Mouse (Mus musculus): Measurements from ENCODE around the gene 1700113H08Rik. TPM values are rescaled to one million over a fixed set of nuclear protein-coding genes. Genes with fewer than 3 reads are reported as not detected.

The 1700113H08Rik gene
- total RNA-seq, 1 experiment: not detected

DNA sequence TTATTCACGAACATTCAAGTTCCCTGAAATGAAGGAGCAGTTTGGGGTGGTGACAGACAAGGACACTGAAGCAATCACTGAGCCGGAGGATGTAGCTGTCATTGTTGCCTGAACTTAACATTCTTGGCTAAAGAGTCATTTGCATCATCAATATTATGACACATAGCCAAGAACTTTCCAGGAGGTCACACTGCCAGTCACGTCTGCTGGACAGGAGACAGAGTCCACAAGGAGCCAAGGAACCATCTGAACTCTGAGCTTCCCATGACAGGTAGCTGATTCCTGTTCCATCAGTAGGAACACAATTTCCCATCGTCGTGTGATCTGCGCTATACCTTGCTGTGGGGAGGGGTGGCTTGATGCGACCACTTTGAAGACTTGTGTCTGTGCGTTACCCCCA is 25.1 kb upstream of the 1700113H08Rik start:
- Histone ChIP-seq H3K36me3 (ENCODE audit: control insufficient read depth, insufficient read depth, low read length, poor library complexity, severe bottlenecking) (no peaks in the 10 kb centered on the region), H3K9ac (ENCODE audit: insufficient read depth, low read depth, low read length, poor library complexity, severe bottlenecking) (no peak overlapping the region), H3K9me3 (ENCODE audit: control insufficient read depth, insufficient read depth, low read depth, low read length) (no peaks in the 10 kb centered on the region), H3K27ac (ENCODE audit: insufficient read depth, low read depth, low read length, poor library complexity, severe bottlenecking) (no peak overlapping the region), H3K4me1 (ENCODE audit: control insufficient read depth in 2 of 2, insufficient read depth in 2 of 2, low read length in 2 of 2, poor library complexity in 1 of 2) (no peaks in the 10 kb centered on the region), H3K4me3 (ENCODE audit: insufficient read depth in 1 of 2, low read depth in 1 of 2, low read length in 2 of 2, poor library complexity in 1 of 2, severe bottlenecking in 1 of 2) (no peak overlapping the region)
- no peak for DNase-seq (ENCODE audit: low read depth, low spot score)
- TF ChIP-seq ZC3H11A (IDR thresholded peaks at IDR 0.05; ENCODE audit: borderline replicate concordance, low read depth, low read length): no peak
- no peak for TF ChIP-seq MAFK (IDR thresholded peaks at IDR 0.05; ENCODE audit: insufficient read depth, low read depth, low read length)
- no peak for TF ChIP-seq CHD2 (IDR thresholded peaks at IDR 0.05; ENCODE audit: low read depth, low read length)
- TF ChIP-seq HCFC1 (IDR thresholded peaks at IDR 0.05; ENCODE audit: borderline replicate concordance, insufficient read depth, low read length): no peak
- TF ChIP-seq ZNF384 (IDR thresholded peaks at IDR 0.05; ENCODE audit: low read depth, low read length): no peak
- in situ Hi-C loops (cut with MboI; ENCODE audit: low sequenced_read_pairs in 2 of 2, unreplicated experiment in 2 of 2): loop anchor here (5.0 to 25.0 kb wide), 3 partner anchors 475 to 1280 kb away; partner anchors contain the start of gene Pah (in 1 of the 2)

DNA sequence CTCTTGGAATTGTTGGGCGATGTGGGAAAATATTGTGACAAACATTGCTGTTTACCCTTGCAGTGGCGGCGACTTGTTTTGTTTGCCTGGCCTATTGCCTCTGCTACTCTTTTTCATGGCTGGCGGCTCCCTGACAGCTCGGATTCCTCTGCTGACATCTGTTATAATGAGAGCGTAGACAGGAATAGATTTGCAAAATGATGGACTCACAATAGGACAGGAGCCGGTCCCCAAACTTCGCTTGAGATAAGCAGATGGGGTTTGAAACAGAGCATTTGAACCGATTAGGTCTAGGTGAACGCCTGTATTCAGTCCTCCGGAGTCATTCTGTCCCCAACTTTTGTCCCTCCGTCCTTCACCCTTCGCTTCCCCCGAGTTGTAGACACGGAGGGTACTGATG is 22.0 kb upstream of the 1700113H08Rik start:
- Histone ChIP-seq H3K9me3 (ENCODE audit: control insufficient read depth, insufficient read depth, low read depth, low read length) (no peaks in the 10 kb centered on the region), H3K36me3 (ENCODE audit: control insufficient read depth, insufficient read depth, low read length, poor library complexity, severe bottlenecking) (no peaks in the 10 kb centered on the region), H3K4me1 (ENCODE audit: control insufficient read depth in 2 of 2, insufficient read depth in 2 of 2, low read length in 2 of 2, poor library complexity in 1 of 2) (no peaks in the 10 kb centered on the region), H3K27ac (ENCODE audit: insufficient read depth, low read depth, low read length, poor library complexity, severe bottlenecking) (no peak overlapping the region), H3K9ac (ENCODE audit: insufficient read depth, low read depth, low read length, poor library complexity, severe bottlenecking) (no peak overlapping the region), H3K4me3 (ENCODE audit: insufficient read depth in 1 of 2, low read depth in 1 of 2, low read length in 2 of 2, poor library complexity in 1 of 2, severe bottlenecking in 1 of 2) (no peak overlapping the region)
- TF ChIP-seq ZNF384 (IDR thresholded peaks at IDR 0.05; ENCODE audit: low read depth, low read length) (no peak), MAFK (IDR thresholded peaks at IDR 0.05; ENCODE audit: insufficient read depth, low read depth, low read length) (no peak), ZC3H11A (IDR thresholded peaks at IDR 0.05; ENCODE audit: borderline replicate concordance, low read depth, low read length) (no peak), HCFC1 (IDR thresholded peaks at IDR 0.05; ENCODE audit: borderline replicate concordance, insufficient read depth, low read length) (no peak)
- DNase-seq (ENCODE audit: low read depth, low spot score): no peak
- in situ Hi-C loops (cut with MboI; ENCODE audit: low sequenced_read_pairs in 2 of 2, unreplicated experiment in 2 of 2): loop anchor here (25.0 kb wide), 2 partner anchors 476 to 1276 kb away; partner anchors contain the start of gene Pah (in 1 of the 2)

DNA sequence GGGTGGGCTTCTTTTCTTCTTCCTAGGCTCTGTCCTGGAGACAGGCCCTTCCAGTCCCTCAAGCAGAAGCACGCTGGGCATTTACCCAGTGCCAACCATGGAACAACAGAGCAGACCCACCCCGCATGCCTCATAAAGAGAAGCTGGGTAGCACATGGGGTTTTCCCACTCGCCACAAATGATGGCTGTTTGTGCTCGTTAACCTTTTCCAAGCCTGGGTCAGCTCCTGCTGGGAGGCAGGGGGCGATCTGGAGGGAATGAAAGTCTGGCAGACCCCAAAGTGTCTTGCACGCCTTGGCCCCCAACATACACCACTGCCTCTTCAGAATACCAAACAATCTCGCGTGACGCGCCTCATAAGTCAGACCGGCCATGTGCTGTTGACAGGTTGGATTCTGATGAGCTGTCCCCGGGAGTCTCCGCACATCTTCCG is 21.6 kb upstream of the 1700113H08Rik start:
- H3K36me3 ChIP-seq (ENCODE audit: control insufficient read depth, insufficient read depth, low read length, poor library complexity, severe bottlenecking): no peaks in the 10 kb centered on the region
- TF ChIP-seq CHD2 (IDR thresholded peaks at IDR 0.05; ENCODE audit: low read depth, low read length) (no peak), ZC3H11A (IDR thresholded peaks at IDR 0.05; ENCODE audit: borderline replicate concordance, low read depth, low read length) (no peak), MAFK (IDR thresholded peaks at IDR 0.05; ENCODE audit: insufficient read depth, low read depth, low read length) (no peak), ZNF384 (IDR thresholded peaks at IDR 0.05; ENCODE audit: low read depth, low read length) (no peak), HCFC1 (IDR thresholded peaks at IDR 0.05; ENCODE audit: borderline replicate concordance, insufficient read depth, low read length) (no peak)
- H3K9me3 ChIP-seq (ENCODE audit: control insufficient read depth, insufficient read depth, low read depth, low read length): no peaks in the 10 kb centered on the region
- no peak for DNase-seq (ENCODE audit: low read depth, low spot score)
- in situ Hi-C loops (cut with MboI; ENCODE audit: low sequenced_read_pairs in 2 of 2, unreplicated experiment in 2 of 2): loop anchor here (25.0 kb wide), 2 partner anchors 476 to 1276 kb away; partner anchors contain the start of gene Pah (in 1 of the 2)
- no peaks in the 10 kb centered on the region for H3K4me1 ChIP-seq (ENCODE audit: control insufficient read depth in 2 of 2, insufficient read depth in 2 of 2, low read length in 2 of 2, poor library complexity in 1 of 2)
- no peak overlapping the region for H3K4me3 ChIP-seq (ENCODE audit: insufficient read depth in 1 of 2, low read depth in 1 of 2, low read length in 2 of 2, poor library complexity in 1 of 2, severe bottlenecking in 1 of 2)
- no peak overlapping the region for H3K27ac ChIP-seq (ENCODE audit: insufficient read depth, low read depth, low read length, poor library complexity, severe bottlenecking)
- H3K9ac ChIP-seq (ENCODE audit: insufficient read depth, low read depth, low read length, poor library complexity, severe bottlenecking): no peak overlapping the region

- no peaks in the 10 kb centered on the region for H3K36me3 ChIP-seq (ENCODE audit: control insufficient read depth, insufficient read depth, low read length, poor library complexity, severe bottlenecking)
- no peaks in the 10 kb centered on the region for H3K9me3 ChIP-seq (ENCODE audit: control insufficient read depth, insufficient read depth, low read depth, low read length)
- no peak overlapping the region for H3K27ac ChIP-seq (ENCODE audit: insufficient read depth, low read depth, low read length, poor library complexity, severe bottlenecking)
- H3K4me1 ChIP-seq (ENCODE audit: control insufficient read depth in 2 of 2, insufficient read depth in 2 of 2, low read length in 2 of 2, poor library complexity in 1 of 2): no peaks in the 10 kb centered on the region
- no peak for DNase-seq (ENCODE audit: low read depth, low spot score)
- no peak for TF ChIP-seq ZNF384 (IDR thresholded peaks at IDR 0.05; ENCODE audit: low read depth, low read length)
- TF ChIP-seq ZC3H11A (IDR thresholded peaks at IDR 0.05; ENCODE audit: borderline replicate concordance, low read depth, low read length): no peak
- TF ChIP-seq CHD2 (IDR thresholded peaks at IDR 0.05; ENCODE audit: low read depth, low read length): no peak
- TF ChIP-seq MAFK (IDR thresholded peaks at IDR 0.05; ENCODE audit: insufficient read depth, low read depth, low read length): no peak
- no peak for TF ChIP-seq HCFC1 (IDR thresholded peaks at IDR 0.05; ENCODE audit: borderline replicate concordance, insufficient read depth, low read length)
- in situ Hi-C loops (cut with MboI; ENCODE audit: low sequenced_read_pairs in 2 of 2, unreplicated experiment in 2 of 2): loop anchor here (25.0 kb wide), 2 partner anchors 475 to 1275 kb away; partner anchors contain the start of gene Pah (in 1 of the 2)
- H3K4me3 ChIP-seq (ENCODE audit: insufficient read depth in 1 of 2, low read depth in 1 of 2, low read length in 2 of 2, poor library complexity in 1 of 2, severe bottlenecking in 1 of 2): no peak overlapping the region
- no peak overlapping the region for H3K9ac ChIP-seq (ENCODE audit: insufficient read depth, low read depth, low read length, poor library complexity, severe bottlenecking)
These were observed 20.8 kb upstream of the 1700113H08Rik start for GRCm38 (mm10) chr10:87037062-87037461.

Measured in ES-E14 (cell line).